Mouse (Mus musculus): ENCODE results near the gene Lrrc56. TPM values are rescaled to one million over a fixed set of nuclear protein-coding genes. Genes with fewer than 3 reads are reported as not detected.

Gene Lrrc56
- polyA plus RNA-seq, 1 experiment: 5.5 TPM

GRCm38 (mm10) chr7:141172116-141173006, 21.6 kb upstream of the Lrrc56 start, which contains the start of gene Rnh1:
Gene Rnh1, minus strand, starts transcription at chr7:141172857.
- Histone ChIP-seq H3K27ac (ENCODE audit: insufficient read depth, low read length) (peak within 1 kb of the TSS; percentile 90), H3K36me3 (ENCODE audit: control insufficient read depth, insufficient read depth, low read length) (no peaks in the 10 kb centered on the region), H3K27me3 (ENCODE audit: control insufficient read depth, insufficient read depth, low read length) (no peaks in the 10 kb centered on the region), H3K4me1 (ENCODE audit: control insufficient read depth, insufficient read depth, insufficient read length) (peaks cover 11% of the 10 kb centered on the region; the same call in 1 of the 2 replicates), H3K4me3 (ENCODE audit: extremely low read depth, insufficient read depth, insufficient read length) (peak within 1 kb of the TSS; percentile 65)
- TF ChIP-seq CTCF (IDR thresholded peaks at IDR 0.05; ENCODE audit: extremely low read depth, insufficient read depth, insufficient read length, insufficient replicate concordance) (no peak), POLR2A (IDR thresholded peaks at IDR 0.05; ENCODE audit: low read depth, low read length) (peak; percentile 63)
- WGBS: 2% methylated on average over 55 of the region's 55 CpGs
- DNase-seq (ENCODE audit: low read depth in 1 of 2, low spot score in 2 of 2): peak; percentile 76 to 84

GRCm38 (mm10) chr7:141173323-141173850, 20.6 kb upstream of the Lrrc56 start:
- H3K36me3 ChIP-seq (ENCODE audit: control insufficient read depth, insufficient read depth, low read length): no peaks in the 10 kb centered on the region
- H3K4me1 ChIP-seq (ENCODE audit: control insufficient read depth, insufficient read depth, insufficient read length): peaks cover 6% of the 10 kb centered on the region; the same call in 1 of the 2 replicates
- TF ChIP-seq POLR2A (IDR thresholded peaks at IDR 0.05; ENCODE audit: low read depth, low read length): no peak
- no peak for TF ChIP-seq CTCF (IDR thresholded peaks at IDR 0.05; ENCODE audit: extremely low read depth, insufficient read depth, insufficient read length, insufficient replicate concordance)
- no peak overlapping the region for H3K4me3 ChIP-seq (ENCODE audit: extremely low read depth, insufficient read depth, insufficient read length)
- no peak for DNase-seq (ENCODE audit: low read depth in 1 of 2, low spot score in 2 of 2)
- no peaks in the 10 kb centered on the region for H3K27me3 ChIP-seq (ENCODE audit: control insufficient read depth, insufficient read depth, low read length)
- WGBS: 78% methylated on average over 5 of the region's 5 CpGs
- peak overlapping the region; percentile 90 for H3K27ac ChIP-seq (ENCODE audit: insufficient read depth, low read length)

GRCm38 (mm10) chr7:141175068-141175467, 18.9 kb upstream of the Lrrc56 start:
- WGBS: 87% methylated on average over 4 of the region's 4 CpGs
- H3K36me3 ChIP-seq (ENCODE audit: control insufficient read depth, insufficient read depth, low read length): no peaks in the 10 kb centered on the region
- no peak overlapping the region for H3K4me3 ChIP-seq (ENCODE audit: extremely low read depth, insufficient read depth, insufficient read length)
- no peak overlapping the region for H3K27ac ChIP-seq (ENCODE audit: insufficient read depth, low read length)
- TF ChIP-seq CTCF (IDR thresholded peaks at IDR 0.05; ENCODE audit: extremely low read depth, insufficient read depth, insufficient read length, insufficient replicate concordance): no peak
- no peak for TF ChIP-seq POLR2A (IDR thresholded peaks at IDR 0.05; ENCODE audit: low read depth, low read length)
- no peaks in the 10 kb centered on the region for H3K27me3 ChIP-seq (ENCODE audit: control insufficient read depth, insufficient read depth, low read length)
- peaks cover 6% of the 10 kb centered on the region; the same call in 1 of the 2 replicates for H3K4me1 ChIP-seq (ENCODE audit: control insufficient read depth, insufficient read depth, insufficient read length)
- DNase-seq (ENCODE audit: low read depth in 1 of 2, low spot score in 2 of 2): no peak

GRCm38 (mm10) chr7:141176173-141176572, 17.8 kb upstream of the Lrrc56 start:
- peak; percentile 79 to 84 for DNase-seq (ENCODE audit: low read depth in 1 of 2, low spot score in 2 of 2)
- no peak overlapping the region for H3K4me3 ChIP-seq (ENCODE audit: extremely low read depth, insufficient read depth, insufficient read length)
- no peaks in the 10 kb centered on the region for H3K27me3 ChIP-seq (ENCODE audit: control insufficient read depth, insufficient read depth, low read length)
- WGBS: 2% methylated on average over 8 of the region's 8 CpGs
- no peak overlapping the region for H3K27ac ChIP-seq (ENCODE audit: insufficient read depth, low read length)
- peaks cover 6% of the 10 kb centered on the region; the same call in 1 of the 2 replicates for H3K4me1 ChIP-seq (ENCODE audit: control insufficient read depth, insufficient read depth, insufficient read length)
- H3K36me3 ChIP-seq (ENCODE audit: control insufficient read depth, insufficient read depth, low read length): no peaks in the 10 kb centered on the region
- TF ChIP-seq CTCF (IDR thresholded peaks at IDR 0.05; ENCODE audit: extremely low read depth, insufficient read depth, insufficient read length, insufficient replicate concordance): peak; percentile 96; the same call in 1 of the 2 replicates
- TF ChIP-seq POLR2A (IDR thresholded peaks at IDR 0.05; ENCODE audit: low read depth, low read length): no peak

- Histone ChIP-seq H3K4me3 (ENCODE audit: extremely low read depth, insufficient read depth, insufficient read length) (no peak overlapping the region), H3K36me3 (ENCODE audit: control insufficient read depth, insufficient read depth, low read length) (peaks cover 21% of the 10 kb centered on the region), H3K27me3 (ENCODE audit: control insufficient read depth, insufficient read depth, low read length) (no peaks in the 10 kb centered on the region), H3K4me1 (ENCODE audit: control insufficient read depth, insufficient read depth, insufficient read length) (peaks cover 4% of the 10 kb centered on the region; the same call in 1 of the 2 replicates), H3K27ac (ENCODE audit: insufficient read depth, low read length) (no peak overlapping the region)
- TF ChIP-seq CTCF (IDR thresholded peaks at IDR 0.05; ENCODE audit: extremely low read depth, insufficient read depth, insufficient read length, insufficient replicate concordance) (no peak), POLR2A (IDR thresholded peaks at IDR 0.05; ENCODE audit: low read depth, low read length) (no peak)
- 82% methylated on average over 3 of the region's 3 CpGs for WGBS
- DNase-seq (ENCODE audit: low read depth in 1 of 2, low spot score in 2 of 2): no peak
Observed at GRCm38 (mm10) chr7:141188194-141188593, 5.8 kb upstream of the Lrrc56 start.

GRCm38 (mm10) chr7:141188733-141189132, 5.2 kb upstream of the Lrrc56 start:
- TF ChIP-seq CTCF (IDR thresholded peaks at IDR 0.05; ENCODE audit: extremely low read depth, insufficient read depth, insufficient read length, insufficient replicate concordance) (no peak), POLR2A (IDR thresholded peaks at IDR 0.05; ENCODE audit: low read depth, low read length) (no peak)
- DNase-seq (ENCODE audit: low read depth in 1 of 2, low spot score in 2 of 2): no peak
- Histone ChIP-seq H3K27me3 (ENCODE audit: control insufficient read depth, insufficient read depth, low read length) (no peaks in the 10 kb centered on the region), H3K4me3 (ENCODE audit: extremely low read depth, insufficient read depth, insufficient read length) (no peak overlapping the region), H3K36me3 (ENCODE audit: control insufficient read depth, insufficient read depth, low read length) (peaks cover 21% of the 10 kb centered on the region), H3K4me1 (ENCODE audit: control insufficient read depth, insufficient read depth, insufficient read length) (peaks cover 6% of the 10 kb centered on the region; the same call in 1 of the 2 replicates), H3K27ac (ENCODE audit: insufficient read depth, low read length) (no peak overlapping the region)
- WGBS: 90% methylated on average over 3 of the region's 3 CpGs

Data from spleen, adult 2 months (tissue).